Mouse (Mus musculus): ENCODE results near the gene Irgm1.

GRCm38 (mm10) chr11:48838879-48839680 is 32.4 kb downstream of the Irgm1 start:
- TF ChIP-seq POLR2A (IDR thresholded peaks at IDR 0.05; ENCODE audit: extremely low read depth, insufficient read depth, low read length): no peak
- TF ChIP-seq CTCF (IDR thresholded peaks at IDR 0.05; ENCODE audit: extremely low read depth, insufficient read depth, low read length): no peak

Measured in cortical plate, adult 2 months (tissue).